Mouse (Mus musculus): ENCODE data around the gene Ubl4b. TPM values are rescaled to one million over a fixed set of nuclear protein-coding genes. Genes with fewer than 3 reads are reported as not detected.

The Ubl4b gene
- polyA plus RNA-seq (2015; fragmentation: Nextera tagmentation; extraction: Ambion mirVana) = not detected in 2 replicates

DNA sequence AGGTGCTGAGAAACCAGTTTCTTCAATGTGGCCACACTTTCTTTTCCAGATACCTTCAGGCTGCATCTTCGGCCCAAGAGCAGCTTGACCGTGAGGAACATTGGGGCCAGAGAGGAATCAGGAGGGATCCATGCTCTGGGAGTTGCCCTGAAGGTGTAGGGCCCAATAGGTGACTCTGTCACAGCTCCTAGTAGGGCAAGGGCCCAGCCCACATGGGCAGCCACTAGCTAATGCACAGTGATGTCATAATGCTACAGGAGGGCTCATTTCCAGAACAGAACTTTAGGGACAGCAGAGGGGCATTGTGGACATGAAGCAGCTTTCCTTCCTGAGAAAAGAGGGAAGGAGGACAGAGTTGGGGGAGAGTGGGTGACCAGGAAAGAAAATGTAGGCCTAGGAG lies at the start of gene Ubl4b:
Gene Ubl4b, minus strand, starts transcription at position 232 of the 400 bp plus-strand sequence.
- no peaks in the 10 kb centered on the region for H3K9me3 ChIP-seq (replicated peaks; ENCODE audit: control insufficient read depth, low read length)
- no peaks in the 10 kb centered on the region for H3K27me3 ChIP-seq (ENCODE audit: control insufficient read depth, insufficient read depth, low read depth, low read length)
- H3K27ac ChIP-seq (ENCODE audit: low read length) = no peak within 1 kb of the TSS
- H3K36me3 ChIP-seq (ENCODE audit: control insufficient read depth, insufficient read depth) = no peaks in the 10 kb centered on the region
- no peaks in the 10 kb centered on the region for H3K4me1 ChIP-seq (ENCODE audit: control insufficient read depth, low read depth, low read length)
- H3K4me2 ChIP-seq (ENCODE audit: low read depth, low read length) = no peak within 1 kb of the TSS
- no peak within 1 kb of the TSS for H3K9ac ChIP-seq (ENCODE audit: low read depth, low read length)
- no peak within 1 kb of the TSS for H3K4me3 ChIP-seq (ENCODE audit: low read depth, low read length)
- ATAC-seq (ENCODE audit: low read depth) = no peak
- 73% methylated on average over 2 of the region's 2 CpGs for WGBS (ENCODE audit: insufficient replicate concordance)

DNA sequence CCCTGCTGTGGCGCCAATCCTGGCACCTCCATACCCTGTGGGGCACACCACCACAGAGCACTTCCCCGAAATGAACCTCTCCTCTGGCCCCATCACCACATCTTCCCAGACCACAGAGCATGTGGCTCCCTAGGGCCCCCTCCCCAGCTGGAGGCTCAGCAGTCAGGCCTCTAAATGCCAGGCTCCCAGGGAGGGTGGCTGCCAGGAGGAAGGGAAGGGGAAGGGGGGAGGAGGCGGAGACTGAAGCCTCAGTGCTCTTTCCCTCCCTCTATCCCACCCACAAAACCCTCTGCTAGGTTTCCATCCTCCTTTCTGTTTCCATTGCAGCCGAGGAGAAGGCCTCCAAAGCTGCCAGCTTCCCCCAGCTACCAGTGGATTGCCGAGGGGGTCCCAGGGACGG lies 45.3 kb upstream of the Ubl4b start:
- Histone ChIP-seq H3K9me3 (replicated peaks; ENCODE audit: control insufficient read depth, low read length) (no peaks in the 10 kb centered on the region), H3K4me3 (ENCODE audit: low read depth, low read length) (no peak overlapping the region), H3K36me3 (ENCODE audit: control insufficient read depth, insufficient read depth) (no peaks in the 10 kb centered on the region), H3K4me1 (ENCODE audit: control insufficient read depth, low read depth, low read length) (no peaks in the 10 kb centered on the region; the same call in 1 of the 2 replicates), H3K27me3 (ENCODE audit: control insufficient read depth, insufficient read depth, low read depth, low read length) (peaks cover 60% of the 10 kb centered on the region), H3K27ac (ENCODE audit: low read length) (no peak overlapping the region), H3K4me2 (ENCODE audit: low read depth, low read length) (no peak overlapping the region), H3K9ac (ENCODE audit: low read depth, low read length) (no peak overlapping the region)
- no peak for ATAC-seq (ENCODE audit: low read depth)
- WGBS (ENCODE audit: insufficient replicate concordance) = 30% methylated on average over 6 of the region's 6 CpGs

DNA sequence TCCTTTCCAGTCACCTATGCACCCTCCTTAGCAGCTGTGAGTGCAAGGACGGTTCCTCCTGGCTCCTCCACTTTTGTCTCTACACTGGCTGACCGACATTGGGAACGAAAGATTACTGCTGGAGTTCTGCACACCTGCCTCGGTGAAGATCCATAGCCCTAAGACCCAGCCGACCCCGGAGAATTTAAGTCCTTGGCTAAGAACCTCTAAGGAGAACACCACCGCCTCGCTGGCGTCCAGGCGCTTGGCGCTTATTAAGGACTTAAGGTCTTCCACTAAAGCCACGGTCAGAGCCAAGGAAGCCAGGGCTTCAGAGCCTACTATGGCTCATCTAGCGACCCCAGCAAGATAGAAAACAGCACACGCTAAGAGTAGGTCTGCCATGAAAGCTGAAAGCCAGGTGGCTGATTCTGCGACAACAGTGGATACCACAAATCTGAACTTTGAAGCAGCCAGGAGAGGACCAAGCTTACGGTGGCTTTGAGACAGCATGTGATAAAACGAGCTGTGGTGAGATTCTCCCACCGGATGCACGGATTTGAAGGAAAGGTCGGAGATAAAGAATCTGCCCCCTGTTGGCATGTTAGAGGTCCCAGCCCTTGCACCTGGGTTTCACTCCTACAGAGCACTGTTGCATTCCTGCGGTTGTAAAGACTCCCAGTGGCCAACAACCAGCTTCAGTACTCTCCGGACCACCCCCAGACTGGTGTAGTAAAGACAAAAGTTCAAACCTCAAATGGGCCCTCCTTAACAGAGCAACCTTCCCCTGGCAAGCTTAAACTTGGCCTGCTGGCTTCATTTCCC lies 42.9 kb upstream of the Ubl4b start:
- 8% methylated on average over 22 of the region's 22 CpGs for WGBS (ENCODE audit: insufficient replicate concordance)
- Histone ChIP-seq H3K4me2 (ENCODE audit: low read depth, low read length) (no peak overlapping the region), H3K4me1 (ENCODE audit: control insufficient read depth, low read depth, low read length) (no peaks in the 10 kb centered on the region; the same call in 1 of the 2 replicates), H3K9ac (ENCODE audit: low read depth, low read length) (no peak overlapping the region), H3K9me3 (replicated peaks; ENCODE audit: control insufficient read depth, low read length) (no peaks in the 10 kb centered on the region), H3K4me3 (ENCODE audit: low read depth, low read length) (no peak overlapping the region), H3K27me3 (ENCODE audit: control insufficient read depth, insufficient read depth, low read depth, low read length) (peaks cover 84% of the 10 kb centered on the region), H3K36me3 (ENCODE audit: control insufficient read depth, insufficient read depth) (no peaks in the 10 kb centered on the region), H3K27ac (ENCODE audit: low read length) (no peak overlapping the region)
- ATAC-seq (ENCODE audit: low read depth) = no peak

DNA sequence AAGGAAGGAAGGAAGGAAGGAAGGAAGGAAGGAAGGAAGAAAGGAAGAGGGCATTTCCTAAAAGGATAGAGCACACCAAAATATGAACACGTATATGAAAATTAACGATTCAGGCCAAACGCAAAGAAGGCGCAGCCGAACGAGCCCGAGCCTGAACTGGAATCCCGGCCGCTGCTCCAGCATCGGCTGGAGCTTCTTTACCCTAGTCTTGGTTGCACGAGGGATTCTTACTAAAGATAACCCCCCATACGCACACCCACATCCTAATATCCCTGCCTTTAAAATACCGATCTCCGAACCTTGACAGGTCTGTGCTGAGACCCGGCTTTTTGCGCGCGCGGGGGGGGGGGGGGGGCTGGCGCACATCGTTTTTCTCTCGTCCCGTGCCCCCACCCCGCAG lies 42.3 kb upstream of the Ubl4b start:
- Histone ChIP-seq H3K4me3 (ENCODE audit: low read depth, low read length) (no peak overlapping the region), H3K36me3 (ENCODE audit: control insufficient read depth, insufficient read depth) (no peaks in the 10 kb centered on the region), H3K4me1 (ENCODE audit: control insufficient read depth, low read depth, low read length) (no peaks in the 10 kb centered on the region; the same call in 1 of the 2 replicates), H3K9me3 (replicated peaks; ENCODE audit: control insufficient read depth, low read length) (no peaks in the 10 kb centered on the region), H3K9ac (ENCODE audit: low read depth, low read length) (no peak overlapping the region), H3K4me2 (ENCODE audit: low read depth, low read length) (no peak overlapping the region), H3K27me3 (ENCODE audit: control insufficient read depth, insufficient read depth, low read depth, low read length) (peaks cover 88% of the 10 kb centered on the region), H3K27ac (ENCODE audit: low read length) (no peak overlapping the region)
- 3% methylated on average over 22 of the region's 24 CpGs for WGBS (ENCODE audit: insufficient replicate concordance)
- no peak for ATAC-seq (ENCODE audit: low read depth)

DNA sequence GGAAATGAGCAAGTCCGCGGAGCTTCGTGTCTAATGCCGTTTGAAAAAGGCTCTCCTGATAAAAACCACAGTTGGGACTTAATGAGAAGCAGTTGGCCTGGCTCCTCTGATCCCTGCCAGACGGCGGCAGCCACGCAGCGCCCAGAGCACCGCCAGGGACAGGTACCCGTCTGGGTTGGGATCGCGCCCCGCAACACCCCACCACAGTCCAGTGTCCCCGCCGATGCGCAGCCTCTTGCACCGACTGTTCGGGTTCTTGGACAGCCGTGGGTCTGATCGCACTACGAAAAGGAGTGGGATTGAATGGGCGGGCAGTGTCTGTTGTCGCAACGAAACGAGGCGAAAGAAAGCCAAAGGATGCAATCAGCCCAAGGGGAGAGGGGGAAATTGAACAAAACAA lies 41.7 kb upstream of the Ubl4b start:
- H3K27ac ChIP-seq (ENCODE audit: low read length) = no peak overlapping the region
- no peak overlapping the region for H3K9ac ChIP-seq (ENCODE audit: low read depth, low read length)
- H3K4me1 ChIP-seq (ENCODE audit: control insufficient read depth, low read depth, low read length) = no peaks in the 10 kb centered on the region; the same call in 1 of the 2 replicates
- H3K9me3 ChIP-seq (replicated peaks; ENCODE audit: control insufficient read depth, low read length) = no peaks in the 10 kb centered on the region
- 2% methylated on average over 26 of the region's 26 CpGs for WGBS (ENCODE audit: insufficient replicate concordance)
- H3K4me3 ChIP-seq (ENCODE audit: low read depth, low read length) = no peak overlapping the region
- ATAC-seq (ENCODE audit: low read depth) = no peak
- no peaks in the 10 kb centered on the region for H3K36me3 ChIP-seq (ENCODE audit: control insufficient read depth, insufficient read depth)
- H3K4me2 ChIP-seq (ENCODE audit: low read depth, low read length) = no peak overlapping the region
- H3K27me3 ChIP-seq (ENCODE audit: control insufficient read depth, insufficient read depth, low read depth, low read length) = peaks cover 91% of the 10 kb centered on the region

DNA sequence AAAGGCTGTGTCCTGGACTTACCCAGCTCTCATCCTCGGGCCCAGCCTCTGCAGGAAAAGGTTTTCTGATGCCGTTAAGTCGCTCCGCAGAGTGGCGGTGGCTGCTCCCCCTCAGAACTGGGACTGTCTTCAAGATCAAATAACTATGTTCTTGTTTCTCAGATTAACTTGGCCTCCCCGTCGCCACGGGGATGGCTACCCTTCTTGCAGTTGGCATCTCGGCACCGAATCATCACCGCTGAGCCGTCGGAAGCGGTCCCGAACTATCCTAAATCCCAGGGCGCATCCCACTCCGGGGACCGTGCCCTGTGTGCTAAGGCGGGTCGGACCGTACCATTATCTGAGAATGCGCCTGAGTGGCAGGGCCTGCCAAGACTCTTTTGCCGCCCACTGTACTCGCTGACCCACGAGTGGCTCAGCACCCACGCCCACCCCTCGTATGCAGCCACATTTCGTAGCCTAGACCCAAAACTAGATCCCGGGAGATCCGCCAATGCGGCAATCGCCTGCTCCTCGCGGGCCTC lies 41.1 kb upstream of the Ubl4b start:
- no peak overlapping the region for H3K4me2 ChIP-seq (ENCODE audit: low read depth, low read length)
- H3K36me3 ChIP-seq (ENCODE audit: control insufficient read depth, insufficient read depth) = no peaks in the 10 kb centered on the region
- no peak overlapping the region for H3K4me3 ChIP-seq (ENCODE audit: low read depth, low read length)
- H3K27me3 ChIP-seq (ENCODE audit: control insufficient read depth, insufficient read depth, low read depth, low read length) = peaks cover 92% of the 10 kb centered on the region
- H3K27ac ChIP-seq (ENCODE audit: low read length) = no peak overlapping the region
- no peak overlapping the region for H3K9ac ChIP-seq (ENCODE audit: low read depth, low read length)
- H3K4me1 ChIP-seq (ENCODE audit: control insufficient read depth, low read depth, low read length) = no peaks in the 10 kb centered on the region; the same call in 1 of the 2 replicates
- no peak for ATAC-seq (ENCODE audit: low read depth)
- no peaks in the 10 kb centered on the region for H3K9me3 ChIP-seq (replicated peaks; ENCODE audit: control insufficient read depth, low read length)
- 2% methylated on average over 34 of the region's 34 CpGs for WGBS (ENCODE audit: insufficient replicate concordance)

DNA sequence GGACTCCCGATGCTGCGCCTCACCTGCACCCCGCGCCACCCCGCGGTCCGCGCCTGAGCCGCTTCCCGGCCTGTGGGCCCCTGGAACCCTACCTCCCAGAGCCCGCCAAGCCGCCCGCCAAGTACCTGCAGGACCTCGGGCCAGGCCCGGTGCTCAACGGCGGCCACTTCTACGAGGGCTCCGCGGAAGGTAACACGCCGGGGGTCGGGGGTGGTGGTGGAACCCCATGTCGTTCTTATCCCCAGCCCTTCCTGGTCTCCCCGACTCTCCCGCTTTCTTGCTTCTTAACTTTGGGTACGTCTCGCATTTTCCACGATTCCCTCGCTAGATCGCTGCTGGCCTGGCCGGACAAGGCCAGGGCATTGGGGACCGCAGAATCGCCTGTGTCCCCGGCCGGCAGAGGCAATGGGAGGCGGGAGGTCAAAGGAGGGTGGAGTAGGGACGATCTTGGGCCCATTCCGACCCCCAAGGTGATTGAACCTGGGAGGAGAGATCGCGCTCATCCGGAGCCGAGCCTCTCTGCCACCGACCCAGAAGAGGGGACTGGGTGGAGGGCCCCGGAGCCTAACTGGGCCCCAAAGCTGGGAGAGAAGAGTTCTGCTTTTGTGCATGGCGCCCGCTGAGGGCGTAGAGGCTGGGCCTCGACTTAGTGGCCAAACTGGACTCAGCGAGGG lies 40.5 kb upstream of the Ubl4b start:
- WGBS (ENCODE audit: insufficient replicate concordance) = 2% methylated on average over 50 of the region's 50 CpGs
- Histone ChIP-seq H3K4me3 (ENCODE audit: low read depth, low read length) (peak overlapping the region; percentile 30), H3K9ac (ENCODE audit: low read depth, low read length) (no peak overlapping the region)

DNA sequence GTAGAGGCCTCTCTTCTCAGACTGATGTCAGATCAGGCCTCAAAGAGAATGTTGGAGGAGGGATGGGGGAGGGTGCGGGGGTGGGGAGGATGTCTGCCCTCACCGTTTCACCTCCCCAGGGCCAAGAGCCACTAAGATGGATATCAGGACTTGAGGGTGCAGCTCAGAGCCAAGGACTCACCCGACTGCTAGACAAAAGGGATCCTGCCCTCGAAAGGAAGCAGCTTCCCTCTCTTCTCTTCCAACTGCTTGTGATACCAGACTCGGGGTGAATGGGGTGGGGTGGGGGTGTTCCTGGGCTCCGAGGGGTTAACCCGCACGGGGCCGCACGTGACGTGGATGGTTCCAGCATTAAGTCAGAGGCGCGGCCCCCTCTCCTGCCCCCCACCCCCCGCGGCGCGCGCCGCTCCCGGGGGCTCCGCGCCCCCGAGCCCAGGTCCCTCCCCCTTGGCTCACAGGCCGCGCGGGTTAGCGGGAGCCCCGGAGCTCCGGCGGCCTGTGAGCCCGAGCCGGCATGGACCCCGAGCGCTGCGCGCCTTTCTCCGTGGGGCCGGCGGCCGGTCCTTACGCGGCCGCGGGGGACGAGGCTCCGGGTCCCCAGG lies 39.9 kb upstream of the Ubl4b start, which contains the start of gene Alx3:
Gene Alx3, plus strand, starts transcription at position 370 of the 602 bp plus-strand sequence.
- 3% methylated on average over 23 of the region's 46 CpGs for WGBS (ENCODE audit: insufficient replicate concordance)
- no peaks in the 10 kb centered on the region for H3K9me3 ChIP-seq (replicated peaks; ENCODE audit: control insufficient read depth, low read length)
- H3K9ac ChIP-seq (ENCODE audit: low read depth, low read length) = no peak within 1 kb of the TSS
- H3K36me3 ChIP-seq (ENCODE audit: control insufficient read depth, insufficient read depth) = no peaks in the 10 kb centered on the region
- no peak; the same call in 1 of the 2 replicates for ATAC-seq (ENCODE audit: low read depth)
- H3K4me3 ChIP-seq (ENCODE audit: low read depth, low read length) = peak within 1 kb of the TSS; percentile 30
- H3K27me3 ChIP-seq (ENCODE audit: control insufficient read depth, insufficient read depth, low read depth, low read length) = peaks cover 87% of the 10 kb centered on the region
- no peaks in the 10 kb centered on the region; the same call in 1 of the 2 replicates for H3K4me1 ChIP-seq (ENCODE audit: control insufficient read depth, low read depth, low read length)
- no peak within 1 kb of the TSS for H3K27ac ChIP-seq (ENCODE audit: low read length)
- H3K4me2 ChIP-seq (ENCODE audit: low read depth, low read length) = peak within 1 kb of the TSS; percentile 30

More for the DNA sequence above, 40.5 kb upstream of the Ubl4b start:
- Histone ChIP-seq H3K27ac (ENCODE audit: low read length) (no peak overlapping the region), H3K4me1 (ENCODE audit: control insufficient read depth, low read depth, low read length) (no peaks in the 10 kb centered on the region; the same call in 1 of the 2 replicates), H3K9me3 (replicated peaks; ENCODE audit: control insufficient read depth, low read length) (no peaks in the 10 kb centered on the region), H3K36me3 (ENCODE audit: control insufficient read depth, insufficient read depth) (no peaks in the 10 kb centered on the region), H3K27me3 (ENCODE audit: control insufficient read depth, insufficient read depth, low read depth, low read length) (peaks cover 92% of the 10 kb centered on the region), H3K4me2 (ENCODE audit: low read depth, low read length) (peak overlapping the region; percentile 30)
- no peak for ATAC-seq (ENCODE audit: low read depth)
